Mouse (Mus musculus): Measurements from ENCODE around the gene Jund. TPM values are rescaled to one million over a fixed set of nuclear protein-coding genes. Genes with fewer than 3 reads are reported as not detected.

Gene Jund
- total and polyA plus RNA-seq, 2 experiments from 2014 or later, result 99.3 to 470 TPM

- no peak for TF ChIP-seq CTCF (IDR thresholded peaks at IDR 0.05)
- H3K9me3 ChIP-seq (ENCODE audit: low read length), result no peaks in the 10 kb centered on the region
- no peak overlapping the region for H3K4me2 ChIP-seq (ENCODE audit: low read depth, low read length, poor library complexity, severe bottlenecking)
- H3K27me3 ChIP-seq (ENCODE audit: insufficient read depth, low read length), result no peaks in the 10 kb centered on the region
- peak overlapping the region; percentile 39; the same call in 1 of the 2 replicates for H3K27ac ChIP-seq (ENCODE audit: low read depth, low read length)
- DNase-seq (ENCODE audit: low spot score), result peak; percentile 62
- no peak for ATAC-seq (ENCODE audit: low FRiP score)
- no peak overlapping the region for H3K9ac ChIP-seq (replicated peaks; ENCODE audit: low read length, poor library complexity, severe bottlenecking)
- peaks cover 4% of the 10 kb centered on the region; the same call in 1 of the 2 replicates for H3K4me1 ChIP-seq (ENCODE audit: insufficient read depth, low read length)
- 23% methylated on average over 13 of the region's 13 CpGs for WGBS
- H3K36me3 ChIP-seq (ENCODE audit: insufficient read depth, low read length), result peaks cover 18% of the 10 kb centered on the region; the same call in 1 of the 2 replicates
- no peak overlapping the region for H3K4me3 ChIP-seq (ENCODE audit: low read depth, low read length)
Observed at GRCm38 (mm10) chr8:70656193-70656790, 42.5 kb upstream of the Jund start.

DNA sequence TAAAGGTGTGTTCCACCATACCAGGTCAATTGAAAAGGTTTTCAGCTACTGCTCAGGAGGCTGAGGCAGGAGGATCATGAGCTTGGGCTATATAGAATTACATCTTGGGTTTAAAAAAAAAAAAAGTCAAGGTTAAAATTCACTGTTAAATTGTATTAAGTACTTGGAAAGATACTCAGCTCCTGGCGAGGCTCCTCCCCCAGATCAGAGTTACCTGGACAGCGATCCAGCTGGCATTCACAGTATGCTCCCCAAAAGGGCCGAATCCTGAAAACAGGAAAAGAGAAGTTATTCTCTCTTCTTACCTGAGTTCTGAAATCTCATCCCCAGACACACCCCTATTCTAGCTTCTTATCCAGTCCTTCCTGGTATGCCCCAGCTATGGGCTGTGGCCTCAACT is 41.5 kb upstream of the Jund start:
- Histone ChIP-seq H3K4me1 (ENCODE audit: insufficient read depth, low read length) (peaks cover 4% of the 10 kb centered on the region; the same call in 1 of the 2 replicates), H3K4me2 (ENCODE audit: low read depth, low read length, poor library complexity, severe bottlenecking) (no peak overlapping the region), H3K9me3 (ENCODE audit: low read length) (no peaks in the 10 kb centered on the region), H3K4me3 (ENCODE audit: low read depth, low read length) (no peak overlapping the region), H3K27ac (ENCODE audit: low read depth, low read length) (no peak overlapping the region), H3K36me3 (ENCODE audit: insufficient read depth, low read length) (peaks cover 13% of the 10 kb centered on the region; the same call in 1 of the 2 replicates), H3K9ac (replicated peaks; ENCODE audit: low read length, poor library complexity, severe bottlenecking) (no peak overlapping the region), H3K27me3 (ENCODE audit: insufficient read depth, low read length) (no peaks in the 10 kb centered on the region)
- no peak for TF ChIP-seq CTCF (IDR thresholded peaks at IDR 0.05)
- 92% methylated on average over 3 of the region's 3 CpGs for WGBS
- ATAC-seq (ENCODE audit: low FRiP score), result no peak
- DNase-seq (ENCODE audit: low spot score), result no peak

GRCm38 (mm10) chr8:70657739-70658138 is 41.0 kb upstream of the Jund start:
- Histone ChIP-seq H3K4me2 (ENCODE audit: low read depth, low read length, poor library complexity, severe bottlenecking) (peak overlapping the region; percentile 92; the same call in 1 of the 2 replicates), H3K9me3 (ENCODE audit: low read length) (no peaks in the 10 kb centered on the region), H3K27me3 (ENCODE audit: insufficient read depth, low read length) (no peaks in the 10 kb centered on the region), H3K36me3 (ENCODE audit: insufficient read depth, low read length) (peaks cover 12% of the 10 kb centered on the region; the same call in 1 of the 2 replicates), H3K9ac (replicated peaks; ENCODE audit: low read length, poor library complexity, severe bottlenecking) (no peak overlapping the region), H3K4me1 (ENCODE audit: insufficient read depth, low read length) (peaks cover 4% of the 10 kb centered on the region; the same call in 1 of the 2 replicates), H3K27ac (ENCODE audit: low read depth, low read length) (peak overlapping the region; percentile 18; the same call in 1 of the 2 replicates), H3K4me3 (ENCODE audit: low read depth, low read length) (no peak overlapping the region)
- no peak for TF ChIP-seq CTCF (IDR thresholded peaks at IDR 0.05)
- WGBS, result 63% methylated on average over 2 of the region's 2 CpGs
- no peak for ATAC-seq (ENCODE audit: low FRiP score)
- DNase-seq (ENCODE audit: low spot score), result no peak

DNA sequence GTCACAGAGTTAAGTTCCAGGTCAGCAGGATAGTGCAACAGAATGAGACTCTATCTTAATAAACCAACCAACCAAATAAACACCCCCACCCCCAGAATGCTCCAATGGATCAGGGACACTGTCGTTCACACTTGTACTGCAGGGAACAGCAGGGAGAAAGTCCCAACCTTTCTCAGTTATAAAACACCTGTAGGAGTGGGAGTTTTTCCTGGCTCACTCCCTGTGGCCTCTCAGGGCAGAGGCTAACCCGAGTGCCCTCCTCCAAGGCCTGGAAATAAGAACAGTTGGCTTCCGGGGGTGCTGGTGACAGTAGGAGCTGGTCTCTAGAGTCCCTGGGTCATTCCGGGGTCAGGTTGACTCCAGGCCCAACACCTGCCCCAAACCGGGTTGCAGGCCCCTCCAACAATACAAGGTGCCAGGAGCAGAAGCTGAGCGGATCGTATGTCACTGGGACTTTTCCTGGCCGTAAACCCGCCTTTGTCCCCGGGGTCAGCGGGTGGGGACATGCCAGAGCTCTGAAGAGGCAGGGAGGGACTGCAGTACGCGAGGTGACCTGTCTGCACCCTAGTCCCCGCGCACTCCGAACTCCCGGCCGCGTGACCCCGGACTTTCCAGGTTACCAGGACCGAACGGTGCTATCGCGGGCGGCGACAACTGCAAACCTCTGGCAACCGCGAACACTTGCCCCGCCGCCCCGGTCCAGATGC is 39.7 kb upstream of the Jund start:
- TF ChIP-seq CTCF (IDR thresholded peaks at IDR 0.05), result no peak
- Histone ChIP-seq H3K9ac (replicated peaks; ENCODE audit: low read length, poor library complexity, severe bottlenecking) (peak overlapping the region; percentile 75), H3K4me1 (ENCODE audit: insufficient read depth, low read length) (peaks cover 4% of the 10 kb centered on the region; the same call in 1 of the 2 replicates), H3K9me3 (ENCODE audit: low read length) (no peaks in the 10 kb centered on the region), H3K4me2 (ENCODE audit: low read depth, low read length, poor library complexity, severe bottlenecking) (peak overlapping the region; percentile 92), H3K4me3 (ENCODE audit: low read depth, low read length) (peak overlapping the region; percentile 64), H3K27me3 (ENCODE audit: insufficient read depth, low read length) (no peaks in the 10 kb centered on the region), H3K36me3 (ENCODE audit: insufficient read depth, low read length) (peaks cover 12% of the 10 kb centered on the region; the same call in 1 of the 2 replicates), H3K27ac (ENCODE audit: low read depth, low read length) (peak overlapping the region; percentile 43; the same call in 1 of the 2 replicates)
- DNase-seq (ENCODE audit: low spot score) (no peak), ATAC-seq (ENCODE audit: low FRiP score) (peak; percentile 38)
- 2% methylated on average over 31 of the region's 31 CpGs for WGBS

DNA sequence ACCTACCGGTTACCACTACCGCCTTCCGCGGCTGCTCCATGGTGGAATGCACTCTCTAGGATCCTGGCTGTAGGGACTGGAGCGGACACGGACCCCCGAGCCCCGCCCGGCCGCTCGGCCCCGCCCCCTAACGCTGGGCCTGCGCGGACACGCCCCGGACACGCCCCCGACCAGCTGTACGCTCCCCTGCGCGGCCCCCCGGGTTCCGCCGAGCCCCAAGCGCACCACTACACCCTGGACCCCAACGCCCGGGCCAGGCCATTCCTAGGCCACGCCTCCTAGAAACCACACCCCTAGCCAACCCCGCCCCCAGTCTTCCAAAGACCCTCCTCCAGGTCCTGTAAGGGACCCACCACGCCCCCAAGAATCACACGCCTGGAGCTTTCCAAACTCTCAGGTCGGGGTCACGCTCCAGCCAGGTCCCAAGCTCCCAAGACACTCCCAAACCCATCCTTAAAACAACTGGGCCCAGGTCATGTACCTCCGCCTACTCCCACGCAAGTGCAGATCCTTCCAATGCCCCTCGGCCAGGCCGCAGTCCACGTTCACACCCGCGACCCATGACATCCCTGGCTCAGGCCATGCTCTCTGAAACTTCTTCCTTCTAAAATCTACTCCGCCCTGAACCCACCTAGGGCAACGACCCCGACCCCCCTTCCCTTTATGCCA is 39.0 kb upstream of the Jund start:
- peak; percentile 76 for DNase-seq (ENCODE audit: low spot score)
- 2% methylated on average over 41 of the region's 44 CpGs for WGBS
- H3K27me3 ChIP-seq (ENCODE audit: insufficient read depth, low read length), result no peaks in the 10 kb centered on the region
- peak overlapping the region; percentile 75 for H3K9ac ChIP-seq (replicated peaks; ENCODE audit: low read length, poor library complexity, severe bottlenecking)
- peaks cover 4% of the 10 kb centered on the region; the same call in 1 of the 2 replicates for H3K4me1 ChIP-seq (ENCODE audit: insufficient read depth, low read length)
- H3K4me2 ChIP-seq (ENCODE audit: low read depth, low read length, poor library complexity, severe bottlenecking), result peak overlapping the region; percentile 92
- ATAC-seq (ENCODE audit: low FRiP score), result peak; percentile 87
- peaks cover 9% of the 10 kb centered on the region; the same call in 1 of the 2 replicates for H3K36me3 ChIP-seq (ENCODE audit: insufficient read depth, low read length)
- H3K9me3 ChIP-seq (ENCODE audit: low read length), result no peaks in the 10 kb centered on the region
- TF ChIP-seq CTCF (IDR thresholded peaks at IDR 0.05), result no peak
- H3K4me3 ChIP-seq (ENCODE audit: low read depth, low read length), result peak overlapping the region; percentile 64
- 0 out of 2 replicates have a peak overlapping the region, but pooled peaks have one; percentile 44 for H3K27ac ChIP-seq (ENCODE audit: low read depth, low read length)

Measured in midbrain, postnatal 0 days (tissue).